Mouse (Mus musculus): ENCODE measurements around the gene Coq7.
A peak's percentile ranks its signal among the peaks of the same experiment; 100 is the strongest.

Coq7 gene

DNA sequence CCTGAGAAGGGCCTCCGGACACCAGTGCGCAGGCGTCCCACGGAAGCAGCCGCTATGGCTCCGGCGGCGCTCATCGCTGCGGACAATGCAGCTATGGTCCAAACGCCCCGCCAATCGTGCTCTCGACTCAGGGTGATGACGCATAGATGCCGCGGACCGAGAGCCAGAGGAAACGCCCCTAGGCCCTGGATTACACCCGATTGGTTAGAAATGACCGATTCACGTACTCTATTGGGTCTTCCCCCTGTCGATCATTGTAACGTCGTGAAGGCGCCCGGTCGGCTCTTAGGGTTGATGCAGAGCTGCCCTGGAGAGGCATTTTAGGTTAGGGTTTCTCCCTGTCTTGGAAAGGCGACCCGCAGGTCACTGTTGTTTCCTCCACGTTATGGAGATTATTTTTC is at the start of gene Coq7:
TSS of gene Coq7 (minus strand) at position 179 of the 401 bp plus-strand sequence.
- peak; percentile 91 to 92 for DNase-seq (ENCODE audit: low spot score in 2 of 2)

DNA sequence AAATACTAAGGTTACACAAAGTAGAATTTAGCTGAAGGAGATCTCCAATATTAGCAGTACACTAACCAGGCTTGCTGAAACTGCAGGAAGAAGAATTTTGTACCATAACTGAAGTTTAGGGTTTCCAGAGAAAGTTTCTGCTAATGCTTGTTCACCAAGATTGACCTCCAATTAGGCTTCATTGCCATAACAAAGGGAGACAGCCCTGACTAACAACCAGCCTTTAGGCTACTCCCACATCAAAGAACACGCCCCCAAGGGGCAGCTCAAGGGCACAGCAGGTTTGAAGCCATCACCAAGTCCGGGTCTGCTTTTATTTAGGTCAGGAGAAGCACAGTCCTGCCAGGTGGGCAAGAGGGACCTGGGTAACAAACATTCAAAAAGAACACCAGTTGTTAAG is 46.8 kb upstream of the Coq7 start:
- DNase-seq (ENCODE audit: low spot score in 2 of 2) = no peak

DNA sequence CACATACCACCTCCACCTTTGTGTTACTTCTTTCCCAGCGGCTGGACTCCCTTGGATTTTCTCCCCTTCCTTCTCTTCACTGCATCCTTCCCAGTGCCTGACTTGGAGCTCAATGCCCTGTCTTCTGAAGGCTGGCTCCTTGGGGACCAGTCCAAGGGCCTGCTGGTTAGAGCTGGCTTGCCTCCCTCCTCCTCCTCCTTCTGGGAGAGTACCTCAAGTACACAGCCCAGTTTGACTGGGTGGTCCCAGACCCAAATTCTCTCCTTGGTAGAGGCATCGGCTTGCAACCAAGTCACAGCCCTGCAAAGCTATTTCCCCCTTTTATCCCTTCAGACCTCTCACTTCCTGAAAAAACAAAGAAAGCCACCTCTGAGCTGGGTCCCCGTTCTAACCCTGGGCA is 45.1 kb upstream of the Coq7 start:
- no peak for DNase-seq (ENCODE audit: low spot score in 2 of 2)

DNA sequence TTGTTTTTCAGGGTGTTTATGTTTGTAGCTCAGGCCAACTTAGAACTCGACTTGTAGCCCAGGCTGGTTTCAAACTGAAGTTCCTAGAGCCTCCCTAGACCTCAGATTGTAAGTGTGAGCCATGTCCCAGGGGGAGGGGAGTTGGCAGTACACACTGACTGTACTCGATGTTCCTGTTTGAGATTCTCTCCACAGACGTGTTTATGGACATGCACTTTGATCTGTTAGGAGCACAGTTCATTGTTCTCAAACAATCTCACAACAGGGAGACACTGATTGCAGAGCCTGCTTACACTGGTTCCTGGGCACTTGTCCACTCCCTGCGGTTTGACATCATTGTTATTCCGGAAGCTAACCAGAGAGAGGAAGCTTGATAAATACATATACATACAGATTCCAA is 38.9 kb upstream of the Coq7 start:
- no peak for DNase-seq (ENCODE audit: low spot score in 2 of 2)

DNA sequence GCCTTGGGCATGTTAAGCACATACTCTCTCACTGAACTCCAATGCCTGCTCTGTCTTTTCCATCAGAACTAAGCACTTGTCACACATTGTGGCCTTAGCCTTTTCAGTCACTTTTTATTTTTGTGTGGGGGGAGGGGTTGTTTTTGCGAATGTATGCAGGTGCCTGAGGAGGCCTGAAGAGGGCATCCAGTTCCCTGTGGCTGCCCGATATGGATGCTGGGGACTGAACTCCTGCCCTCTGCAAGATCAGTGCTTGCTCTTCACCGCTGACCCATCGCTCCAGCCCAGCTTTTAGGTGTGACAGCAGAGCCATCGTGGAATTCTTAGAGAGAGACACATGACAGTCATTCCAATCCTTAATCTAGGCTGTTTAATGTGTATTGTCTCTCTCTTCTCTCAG is 38.2 kb upstream of the Coq7 start:
- no peak for DNase-seq (ENCODE audit: low spot score in 2 of 2)

DNA sequence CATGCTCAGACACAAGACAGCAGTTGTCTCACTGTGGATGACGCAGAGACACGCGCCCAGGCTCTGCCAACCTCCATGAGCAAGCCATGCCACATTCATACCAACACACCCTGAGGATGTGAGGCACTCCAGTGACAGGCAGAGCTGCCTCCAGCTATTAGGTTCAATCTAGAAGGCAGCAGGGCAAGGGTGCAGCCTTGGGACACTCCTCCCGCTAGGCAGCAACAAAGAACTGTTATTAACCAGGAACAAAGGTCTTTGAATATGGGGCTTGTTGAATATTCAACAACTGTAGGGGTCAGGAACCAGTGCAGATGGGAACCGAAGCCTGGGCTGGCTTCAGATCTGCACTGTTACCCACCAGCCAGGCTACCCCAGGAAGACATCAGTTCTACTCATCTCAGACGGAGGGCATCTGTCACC is 36.0 kb upstream of the Coq7 start:
- DNase-seq (ENCODE audit: low spot score in 2 of 2) = no peak

DNA sequence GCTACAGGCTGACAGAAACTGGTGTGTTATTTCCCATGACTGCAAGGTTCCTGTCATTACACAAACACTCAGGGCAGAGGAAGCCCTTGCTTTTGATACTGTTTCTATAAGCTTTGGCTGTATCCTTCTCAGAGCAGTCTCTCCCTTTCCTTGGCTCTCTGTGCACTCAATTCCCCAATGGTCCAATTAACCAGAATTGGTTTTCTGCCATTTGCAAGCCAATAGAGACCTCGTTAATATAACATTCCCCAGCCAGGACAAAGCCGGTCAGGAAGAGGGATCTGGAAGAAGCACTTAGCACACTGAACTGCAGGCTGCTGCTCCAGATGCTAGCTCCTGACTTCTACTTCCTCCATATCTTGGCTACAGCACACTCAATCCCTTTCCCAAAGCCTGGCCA is 21.1 kb upstream of the Coq7 start:
- no peak for DNase-seq (ENCODE audit: low spot score in 2 of 2)

DNA sequence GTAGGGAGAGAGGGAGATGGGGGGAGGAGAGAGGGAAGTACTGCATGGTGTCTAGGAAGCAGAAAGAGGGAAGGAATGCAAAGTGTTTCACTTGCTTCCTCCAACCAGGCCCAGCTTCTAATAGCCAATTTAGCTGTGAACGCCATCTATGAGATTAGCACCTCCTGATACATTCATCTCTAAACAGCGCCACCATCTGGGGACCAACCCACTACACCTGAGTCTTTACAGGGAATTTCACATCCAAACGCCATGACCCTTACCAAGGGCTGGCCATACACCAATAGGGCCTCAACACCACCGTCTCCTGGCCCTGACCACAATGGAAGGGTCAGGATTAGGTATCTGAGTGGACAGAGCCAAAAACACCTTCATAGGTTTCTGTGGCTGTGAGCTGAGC is 20.7 kb upstream of the Coq7 start:
- no peak for DNase-seq (ENCODE audit: low spot score in 2 of 2)

DNA sequence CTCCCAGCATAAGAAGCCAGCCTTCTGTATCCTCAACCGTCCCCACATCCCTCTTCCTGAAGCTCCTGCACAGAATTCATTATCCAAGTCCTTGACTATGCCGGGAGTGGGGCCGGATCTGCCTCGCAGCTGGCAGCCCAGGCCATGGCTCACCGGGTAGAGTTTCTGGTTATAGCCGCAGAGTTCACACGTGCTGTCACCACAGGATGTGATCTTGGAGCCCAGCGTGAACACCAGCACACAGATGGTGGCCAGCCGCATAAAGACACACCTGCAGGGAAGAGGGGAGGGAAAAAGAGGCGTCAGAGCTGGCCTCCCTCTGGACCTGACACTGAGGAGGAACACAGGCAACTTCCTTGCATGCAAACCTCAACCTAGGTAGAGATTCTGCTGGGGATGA is 14.3 kb upstream of the Coq7 start:
- no peak for DNase-seq (ENCODE audit: low spot score in 2 of 2)

DNA sequence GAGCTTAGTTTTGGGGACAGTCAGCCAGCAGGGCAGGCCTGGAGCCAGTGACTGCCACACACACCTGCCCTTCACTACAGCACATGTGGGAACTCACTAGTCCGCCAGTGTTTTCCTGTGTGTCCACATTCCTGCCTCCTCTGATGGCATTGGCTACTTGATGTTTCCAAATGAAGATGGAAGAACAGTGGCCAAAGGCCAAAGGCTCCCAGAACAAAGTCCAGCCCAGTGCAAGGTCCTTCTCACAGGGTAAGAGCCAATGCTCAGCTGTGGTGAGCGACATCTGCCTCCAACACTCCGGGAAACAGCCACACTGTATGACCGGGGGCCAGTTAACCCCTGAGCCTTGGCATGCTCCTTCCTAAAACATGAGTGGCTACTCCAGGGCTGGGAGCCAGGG is 11.0 kb upstream of the Coq7 start:
- DNase-seq (ENCODE audit: low spot score in 2 of 2) = no peak

DNA sequence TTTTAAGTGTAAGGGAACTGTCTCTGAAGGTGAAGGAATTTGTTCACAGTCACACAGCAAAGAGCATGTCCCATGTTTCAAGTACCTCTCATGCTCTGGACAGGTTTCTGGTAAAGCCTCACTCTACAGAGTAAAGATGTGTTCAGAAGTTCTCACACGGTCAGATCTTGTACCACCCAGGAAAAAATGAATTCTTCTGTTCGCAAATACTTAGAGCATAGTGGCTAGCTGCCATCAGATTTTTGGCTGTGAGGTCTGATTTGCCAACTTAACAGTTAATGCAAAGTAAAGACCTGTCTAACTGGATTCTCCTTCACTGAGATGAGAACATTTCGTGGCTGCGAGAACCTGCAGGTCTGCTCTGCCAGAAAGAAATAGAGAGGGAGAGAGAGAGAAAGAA is 1.9 kb upstream of the Coq7 start:
- DNase-seq (ENCODE audit: low spot score in 2 of 2) = no peak

DNA sequence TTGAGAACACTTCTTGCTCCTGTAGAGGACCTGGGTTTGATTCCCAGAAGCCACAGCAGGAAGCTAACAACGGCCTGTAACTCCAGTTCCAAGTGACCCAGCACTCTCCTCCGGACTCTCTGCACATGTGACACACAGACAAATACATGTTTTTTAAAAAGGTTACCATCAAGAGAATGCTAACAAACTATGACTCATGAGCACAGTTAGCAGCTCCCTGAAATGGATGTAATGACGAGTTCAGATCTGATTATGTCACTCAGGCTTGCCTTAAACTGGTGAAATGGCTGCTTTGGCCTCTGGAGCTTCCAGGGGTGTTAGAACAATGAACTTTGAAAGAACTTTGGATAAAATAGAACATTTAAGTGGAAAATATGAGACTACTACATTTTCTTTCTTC is 1.2 kb upstream of the Coq7 start:
- no peak for DNase-seq (ENCODE audit: low spot score in 2 of 2)

DNA sequence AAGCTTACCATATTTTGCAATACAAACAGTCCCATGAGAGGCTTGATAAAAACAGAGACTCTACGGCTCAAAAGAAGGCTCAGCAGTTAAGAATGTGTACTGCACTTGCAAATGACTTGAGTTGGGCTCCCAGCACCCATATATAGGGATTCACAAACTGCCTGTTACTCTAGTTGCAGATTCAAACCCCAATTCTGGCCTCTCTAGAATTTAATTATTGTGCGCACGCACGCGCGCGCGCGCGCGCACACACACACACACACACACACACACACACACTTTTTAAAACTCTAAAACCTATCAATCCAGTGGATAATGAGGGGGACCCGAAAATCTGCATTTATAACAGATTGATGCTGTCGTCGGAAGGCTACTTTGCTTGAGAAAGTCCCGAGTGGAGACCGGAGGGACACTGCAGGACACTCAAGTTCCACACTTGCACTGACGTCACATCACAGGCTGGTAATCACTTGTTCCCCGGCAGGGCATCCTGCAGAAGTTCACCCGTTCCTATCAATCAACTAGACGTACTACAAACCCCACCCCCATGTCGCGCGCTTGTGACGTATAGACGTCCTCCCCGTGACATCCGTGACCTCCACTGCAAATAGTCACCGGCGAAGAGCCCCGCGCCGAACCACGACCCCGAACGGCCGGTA is 508 bp downstream of the Coq7 start:
- peak; percentile 87 to 97 for DNase-seq (ENCODE audit: low spot score in 2 of 2)

DNA sequence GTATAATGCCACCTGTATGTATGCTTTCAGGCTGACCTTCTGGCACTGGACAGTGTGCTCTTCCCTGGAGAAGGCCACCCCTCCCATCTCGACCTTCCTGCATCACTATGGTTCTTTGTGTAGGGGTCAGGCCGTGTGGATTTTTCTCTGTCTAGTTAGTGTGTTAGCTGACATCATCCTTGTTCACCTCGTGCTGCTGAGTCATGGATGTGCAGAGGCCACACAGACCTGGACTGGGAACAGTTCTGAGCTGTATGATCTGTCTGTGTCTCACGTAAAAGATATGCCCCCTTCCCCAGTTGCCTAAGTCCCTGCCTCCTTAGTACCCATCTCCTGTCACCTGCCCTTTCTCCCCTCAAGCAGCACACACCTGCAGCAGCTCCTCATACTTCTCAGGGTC is 6.2 kb downstream of the Coq7 start:
- DNase-seq (ENCODE audit: low spot score in 2 of 2) = no peak

DNA sequence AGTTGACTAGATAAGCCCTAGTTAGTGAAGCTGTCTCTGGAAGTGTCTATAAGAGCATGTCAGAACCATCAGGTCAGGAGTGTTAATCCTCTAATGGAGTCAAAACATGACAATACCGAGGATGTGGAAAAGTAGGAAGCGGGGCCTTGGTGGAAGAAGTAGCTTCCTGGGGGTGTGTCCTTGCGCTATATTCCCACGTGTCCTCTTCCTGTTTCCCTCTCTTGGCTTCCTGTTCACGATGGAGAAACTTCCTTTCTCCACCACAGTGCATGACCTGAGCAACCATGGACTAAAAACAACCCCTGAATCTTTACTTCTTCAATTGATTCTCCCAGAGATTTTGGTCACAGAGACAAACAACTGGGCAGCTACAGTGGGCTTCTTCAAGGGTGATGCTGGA is 11.1 kb downstream of the Coq7 start:
- no peak for DNase-seq (ENCODE audit: low spot score in 2 of 2)

DNA sequence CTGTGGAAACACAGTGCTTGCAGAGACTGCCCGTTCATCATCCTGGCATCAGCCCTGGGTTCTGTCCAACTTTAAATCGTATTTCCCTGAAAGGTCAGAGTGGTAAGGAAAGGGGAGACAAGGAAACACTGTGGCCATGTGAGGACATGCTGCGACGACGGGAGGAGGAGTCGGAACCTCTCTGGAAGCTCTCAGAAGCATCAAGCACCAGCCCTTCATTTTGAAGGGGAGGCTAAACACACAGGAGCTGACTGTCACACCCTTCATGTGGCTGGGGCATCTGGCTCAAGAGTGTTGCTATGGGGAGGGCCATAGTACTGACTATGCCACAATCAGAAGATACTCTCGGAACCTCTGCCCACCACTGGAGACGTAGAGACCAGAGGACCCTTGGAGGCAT is 13.5 kb downstream of the Coq7 start:
- DNase-seq (ENCODE audit: low spot score in 2 of 2) = no peak

DNA sequence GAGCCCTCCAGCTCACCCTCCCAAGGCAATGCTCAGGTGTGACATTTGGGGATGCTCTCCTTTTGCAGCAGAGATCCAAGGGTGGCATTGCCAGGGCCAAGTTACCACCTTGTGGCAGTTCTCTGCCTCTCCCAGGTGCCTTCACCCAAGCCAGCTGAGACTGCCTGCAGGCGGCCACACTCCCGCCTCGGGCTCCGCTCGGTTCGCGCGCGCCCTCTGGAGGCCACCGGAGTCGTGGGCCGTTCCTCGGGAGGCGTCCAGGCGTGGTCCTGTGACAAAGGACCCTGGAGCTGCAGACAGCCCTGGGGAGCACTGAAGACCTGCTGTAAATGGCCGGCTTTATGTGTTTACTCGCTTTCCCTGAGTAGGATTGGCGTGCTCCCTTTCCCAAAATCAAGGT is 14.5 kb downstream of the Coq7 start:
- peak; percentile 68 to 86 for DNase-seq (ENCODE audit: low spot score in 2 of 2)

DNA sequence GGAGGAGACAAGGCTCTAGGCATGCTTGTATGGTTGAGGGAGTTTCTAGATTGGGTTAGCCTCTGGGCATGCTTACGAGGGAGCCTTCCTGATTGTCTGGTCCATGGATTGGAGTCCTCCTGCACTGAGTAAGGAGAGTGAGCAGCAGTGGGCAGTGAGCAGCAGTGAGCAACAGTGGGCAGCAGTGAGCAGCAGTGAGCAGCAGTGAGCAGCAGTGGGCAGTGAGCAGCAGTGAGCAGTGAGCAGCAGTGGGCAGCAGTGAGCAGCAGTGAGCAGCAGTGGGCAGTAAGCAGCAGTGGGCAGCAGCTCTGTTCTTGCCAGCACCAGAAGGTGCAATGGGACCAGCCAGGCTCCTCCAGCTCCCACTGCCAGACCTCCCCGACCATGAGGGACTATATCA is 15.3 kb downstream of the Coq7 start:
- DNase-seq (ENCODE audit: low spot score in 2 of 2) = no peak

DNA sequence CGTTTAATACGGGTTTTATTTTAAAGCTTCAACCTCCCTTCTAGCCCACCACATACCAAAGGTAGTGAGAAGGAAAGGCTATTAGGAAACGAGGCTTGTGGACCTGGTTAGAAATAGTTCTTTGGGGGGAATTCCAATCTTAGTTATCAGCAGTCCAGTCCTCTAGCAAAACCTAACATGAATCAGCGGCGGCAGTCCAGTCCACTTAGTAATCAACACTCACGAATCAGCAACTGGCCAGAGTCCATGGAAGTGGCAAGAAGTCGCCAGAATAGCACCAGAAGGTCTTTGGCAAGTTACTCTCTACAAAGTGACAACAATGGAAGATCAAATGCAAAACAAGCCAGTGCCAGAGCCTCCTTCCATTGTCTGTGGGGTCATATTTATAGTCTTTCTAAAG is 24.6 kb downstream of the Coq7 start:
- no peak for DNase-seq (ENCODE audit: low spot score in 2 of 2)

DNA sequence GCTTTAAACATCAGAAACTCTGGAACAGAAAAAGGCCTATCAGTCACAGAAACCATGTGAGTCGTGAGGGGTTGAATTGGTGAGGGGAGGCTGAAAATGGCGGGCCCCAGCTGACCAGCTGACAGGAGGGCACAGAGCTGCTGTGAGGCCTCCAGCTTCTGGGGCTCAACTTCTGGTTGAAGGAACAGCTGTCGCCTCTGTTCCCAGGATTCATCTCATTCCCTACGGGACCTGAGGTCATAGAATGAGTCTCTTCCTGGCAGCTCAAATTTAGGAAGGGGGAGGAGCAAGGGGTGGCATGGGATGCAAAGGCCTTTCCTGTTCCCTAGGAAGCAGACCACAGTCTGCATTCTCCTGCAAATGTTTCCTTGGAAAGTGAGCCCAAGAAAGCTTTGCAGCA is 29.3 kb downstream of the Coq7 start:
- DNase-seq (ENCODE audit: low spot score in 2 of 2) = no peak

DNA sequence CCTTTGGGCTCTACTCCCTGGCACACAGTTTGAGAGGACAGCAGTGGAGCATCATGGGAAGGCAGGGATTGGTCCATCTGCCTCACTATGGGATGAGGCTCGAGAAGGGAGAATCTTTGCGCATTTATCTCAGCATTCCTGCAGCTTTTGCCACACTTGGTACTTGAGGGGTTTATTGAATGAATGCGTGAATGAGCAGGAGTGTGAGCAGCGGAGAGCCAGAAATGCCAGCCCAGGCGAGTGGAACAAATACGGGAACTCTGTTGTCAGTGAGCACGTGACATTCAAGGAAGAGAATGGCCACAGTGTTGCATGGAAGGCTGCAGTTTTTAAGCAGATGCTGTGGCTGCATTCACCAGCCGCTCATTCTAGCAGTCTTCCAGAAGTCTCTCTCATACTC is 30.8 kb downstream of the Coq7 start:
- DNase-seq (ENCODE audit: low spot score in 2 of 2) = no peak

DNA sequence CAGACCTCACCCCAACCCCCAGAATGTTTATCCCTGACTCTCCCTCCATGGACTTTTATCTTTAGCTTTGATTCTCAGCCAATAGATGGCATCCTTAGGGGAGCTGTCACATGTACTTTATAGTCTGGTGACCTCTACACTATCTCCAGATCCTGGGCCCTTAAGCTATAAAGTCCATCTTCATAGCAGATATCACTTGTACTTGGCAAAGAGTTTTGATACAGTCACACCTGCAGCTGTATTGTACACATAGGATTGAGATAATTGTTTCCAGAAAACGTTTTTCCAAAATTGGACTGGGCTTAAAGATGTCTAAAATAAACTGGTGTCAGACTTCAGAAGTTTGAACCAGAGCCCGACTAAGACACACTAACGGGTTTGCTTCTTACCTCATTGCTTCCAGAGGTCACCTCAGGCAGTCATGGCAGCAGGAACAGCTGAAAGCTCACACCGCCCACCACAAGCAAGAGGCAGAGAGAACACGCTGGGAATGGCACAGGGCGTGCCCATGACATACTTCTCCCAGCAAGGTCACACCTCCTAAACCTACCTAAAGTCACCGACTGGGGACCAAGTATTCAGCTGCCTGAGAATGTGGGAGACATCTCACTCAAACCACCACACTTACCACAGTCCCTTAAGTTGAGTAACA is 33.2 kb downstream of the Coq7 start:
- no peak for DNase-seq (ENCODE audit: low spot score in 2 of 2)

DNA sequence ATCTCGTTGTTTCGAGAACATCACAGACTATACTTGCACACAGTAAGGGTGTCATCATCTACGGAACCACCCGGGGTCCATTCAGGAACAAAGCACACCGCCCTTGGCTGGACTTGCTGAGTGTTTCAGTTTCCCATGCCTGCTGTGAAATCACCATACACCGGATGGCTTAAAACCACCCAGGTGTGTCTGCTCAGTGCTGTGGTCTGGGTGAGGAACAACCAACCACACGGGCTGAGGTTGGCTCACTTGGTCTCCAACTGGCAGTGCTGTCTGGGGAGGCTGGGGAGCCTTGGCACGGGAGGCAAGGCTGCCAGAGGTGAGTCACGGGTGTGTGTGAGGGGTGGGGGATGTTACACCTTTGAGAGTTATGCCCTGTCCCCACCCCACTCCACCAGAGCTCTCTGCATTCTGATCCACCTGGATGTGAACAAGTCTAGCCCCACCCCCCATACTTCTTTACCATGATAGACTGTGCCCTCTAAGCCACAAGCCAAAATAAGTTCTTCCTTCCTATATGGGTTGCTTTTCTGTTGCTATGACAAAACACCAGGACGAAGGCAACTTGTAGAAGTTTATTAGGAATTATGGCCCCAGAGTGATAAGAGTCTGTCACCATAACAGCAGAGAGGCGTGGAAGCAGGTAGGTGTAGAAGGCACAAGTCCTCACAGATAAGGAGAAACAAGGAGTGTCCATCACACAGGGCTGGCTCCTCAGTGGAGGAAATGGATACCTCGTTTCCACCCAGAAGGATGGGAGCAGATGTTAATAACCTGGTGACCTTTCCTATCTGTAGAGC is 34.0 kb downstream of the Coq7 start:
- DNase-seq (ENCODE audit: low spot score in 2 of 2) = no peak

All from urinary bladder, postnatal 4 days (tissue).